ENCODE assay signal across 9 mouse cellular contexts in the genomic region with DNA sequence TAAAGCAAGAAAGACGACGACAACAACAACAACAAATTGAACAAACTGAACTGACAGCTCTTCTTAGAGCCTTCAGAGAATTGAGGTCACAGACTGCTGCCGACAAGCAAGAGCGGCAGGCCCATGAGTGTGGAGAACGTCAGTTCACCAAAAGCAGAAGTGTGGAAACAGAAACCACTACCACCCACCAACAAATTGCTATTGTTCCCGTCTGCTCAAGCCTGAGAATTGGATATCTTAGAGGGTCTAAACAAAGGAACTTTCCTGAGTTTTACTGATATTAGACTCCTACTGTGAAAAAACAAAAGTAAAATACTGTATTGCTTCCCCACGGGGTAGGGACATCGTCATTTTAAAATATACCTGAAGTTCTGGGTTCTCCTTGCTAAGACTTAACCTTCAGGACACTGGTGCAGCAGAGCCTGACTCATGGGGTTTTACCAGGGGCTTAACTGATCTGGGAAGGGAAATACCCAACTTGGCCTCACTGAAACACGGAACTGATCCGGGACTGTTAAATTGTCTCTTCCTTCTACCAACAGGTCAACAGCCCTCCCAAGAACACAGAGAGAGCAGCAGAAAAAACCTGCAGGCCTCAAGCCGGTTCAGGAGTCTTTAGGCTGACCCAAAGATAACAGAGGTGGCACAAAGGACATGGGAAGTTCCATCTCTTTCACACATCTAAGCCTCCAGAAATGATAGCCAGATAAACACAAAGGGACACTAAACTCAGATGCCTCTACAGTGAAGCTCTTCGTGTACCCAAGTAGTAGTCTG.
DNase-seq lines count a peak whose midpoint lies in the region; ATAC-seq lines count a peak whose summit lies in the region.
"Had no signal": no experiment of that assay in that cellular context is flagged by ENCODE, and none has a peak within 500 bp of the region (broad histone marks: within the 10 kb centered on the region; RNA-seq: fewer than 3 reads in every experiment).

No protein-coding gene starts in this region.

- no peak overlapping the region for H3K4me2 ChIP-seq in forebrain, embryonic 14.5 days (ENCODE audit: low read length)
- H3K4me2 ChIP-seq: forebrain, embryonic 12.5 days had no signal

- no peaks in the 10 kb centered on the region for H3K9me3 ChIP-seq in forebrain, embryonic 14.5 days (replicated peaks; ENCODE audit: control insufficient read depth, low read length)
- H3K9me3 ChIP-seq: forebrain, embryonic 12.5 days; midbrain, embryonic 10.5 days had no signal

- WGBS in forebrain, embryonic 14.5 days: 79% methylated on average over 12 of the region's 12 CpGs

- H3K27me3 ChIP-seq in forebrain, embryonic 14.5 days (replicated peaks; ENCODE audit: control insufficient read depth, insufficient read depth, low read length): no peaks in the 10 kb centered on the region
- H3K27me3 ChIP-seq: forebrain, embryonic 12.5 days had no signal

- H3K36me3 ChIP-seq in forebrain, embryonic 14.5 days (ENCODE audit: control insufficient read depth, insufficient read depth, low read length): no peaks in the 10 kb centered on the region
- H3K36me3 ChIP-seq: forebrain, embryonic 12.5 days; midbrain, embryonic 10.5 days had no signal

- no peak overlapping the region for H3K9ac ChIP-seq in forebrain, embryonic 14.5 days (ENCODE audit: low read length)
- H3K9ac ChIP-seq: forebrain, embryonic 12.5 days had no signal

- H3K4me1 ChIP-seq in forebrain, embryonic 14.5 days (ENCODE audit: control insufficient read depth, insufficient read depth, low read length): no peaks in the 10 kb centered on the region

- DNase-seq in 416B (ENCODE audit: low read depth): peak; percentile 26
- peak; percentile 76 to 80 for DNase-seq in B cell, adult 2 months
- DNase-seq in natural killer cell, adult 2 months (ENCODE audit: low spot score in 2 of 2): peak; percentile 81 to 83
- DNase-seq in urinary bladder, postnatal 10 days (ENCODE audit: low spot score): no peak
- DNase-seq in adrenal gland, postnatal 14 days: no peak
- DNase-seq in forebrain, embryonic 14.5 days (ENCODE audit: low spot score): no peak

- no peak overlapping the region for H3K4me3 ChIP-seq in forebrain, embryonic 14.5 days (ENCODE audit: low read depth, low read length)
- H3K4me3 ChIP-seq: forebrain, embryonic 12.5 days; midbrain, embryonic 10.5 days had no signal

- peak; percentile 78 for ATAC-seq in granulocyte monocyte progenitor cell, adult 5-6 weeks (replicated peaks; ENCODE audit: poor library complexity, severe bottlenecking)
- ATAC-seq in forebrain, embryonic 14.5 days: no peak

- no peak overlapping the region for H3K27ac ChIP-seq in forebrain, embryonic 14.5 days (ENCODE audit: low read depth, low read length)
- H3K27ac ChIP-seq: forebrain, embryonic 12.5 days; midbrain, embryonic 10.5 days had no signal

Comparison
In these comparisons a context has a peak if more than half of its experiments do, and no peak if none do; other contexts are left out.
1. DNase-seq: peak in 416B (single experiment), B cell, adult 2 months (2 of 2) and natural killer cell, adult 2 months (2 of 2); none in urinary bladder, postnatal 10 days (single experiment), adrenal gland, postnatal 14 days (single experiment) and forebrain, embryonic 14.5 days (single experiment).